Mouse (Mus musculus) MEL (cell line): ENCODE results near the gene Thsd4. TPM values are rescaled to one million over a fixed set of nuclear protein-coding genes. Genes with fewer than 3 reads are reported as not detected.

Source experiments
- DNase-seq: peaks from one replicate; pipeline ENCODE4 v3.0.0; 2011; ENCODE audit warnings: low read depth, low spot score
- H3K27ac ChIP-seq: 2 replicates; pipeline ENCODE4 v1.5.1; 2012; ENCODE audit warnings: low read depth, mild to moderate bottlenecking, control low read depth, low read length, moderate library complexity; ENCODE audit not compliant: control insufficient read depth
- H3K27me3 ChIP-seq, 2 experiments: fragments of 150-350 bp in 1 of 2; sonication (generic) in 1 of 2; 2 replicates each; pipeline ENCODE4 v1.6.1; 2012; ENCODE audit warnings: low read length in 2 of 2, mild to moderate bottlenecking in 2 of 2, improper control_type of control experiment in 1 of 2, moderate library complexity in 1 of 2; ENCODE audit not compliant: insufficient read depth in 2 of 2, control insufficient read depth in 1 of 2
- H3K36me3 ChIP-seq, 2 experiments: 2 replicates each; pipeline ENCODE4 v1.6.1; 2012 to 2014; ENCODE audit warnings: low read length in 2 of 2, improper control_type of control experiment in 1 of 2, inconsistent platforms in 1 of 2, mild to moderate bottlenecking in 1 of 2; ENCODE audit not compliant: insufficient read depth in 2 of 2, control insufficient read depth in 1 of 2
- H3K4me1 ChIP-seq, 2 experiments: fragments of 150-350 bp in 1 of 2; sonication (generic) in 1 of 2; 2 replicates each; pipeline ENCODE4 v1.6.1; 2012; ENCODE audit warnings: low read length in 2 of 2, improper control_type of control experiment in 1 of 2, mild to moderate bottlenecking in 1 of 2; ENCODE audit not compliant: insufficient read depth in 2 of 2, control insufficient read depth in 1 of 2
- H3K4me3 ChIP-seq, 2 experiments: fragments of 150-350 bp in 1 of 2; sonication (generic) in 1 of 2; 2 replicates each; pipeline ENCODE4 v1.5.1; 2012; ENCODE audit warnings: low read depth in 2 of 2, low read length in 2 of 2, mild to moderate bottlenecking in 2 of 2, moderate library complexity in 2 of 2, control low read depth in 1 of 2, improper control_type of control experiment in 1 of 2; ENCODE audit not compliant: control insufficient read depth in 1 of 2, insufficient read depth in 1 of 2
- H3K79me2 ChIP-seq: 2 replicates; pipeline ENCODE4 v1.6.1; 2012; ENCODE audit warnings: mild to moderate bottlenecking, low read length, moderate library complexity; ENCODE audit not compliant: control insufficient read depth, poor library complexity, insufficient read depth
- H3K9ac ChIP-seq: 2 replicates; pipeline ENCODE4 v1.6.1; 2012; ENCODE audit warnings: low read depth, mild to moderate bottlenecking, control low read depth, low read length, moderate library complexity; ENCODE audit not compliant: control insufficient read depth, poor library complexity, severe bottlenecking
- H3K9me3 ChIP-seq: fragments of 150-350 bp; sonication (generic); replicated peaks from 2 replicates; pipeline ENCODE4 v1.6.1; 2012; ENCODE audit warnings: mild to moderate bottlenecking, low read length, improper control_type of control experiment, moderate library complexity; ENCODE audit not compliant: insufficient read depth
- BHLHE40 ChIP-seq: IDR thresholded peaks from 2 replicates; pipeline ENCODE4 v1.6.1; 2012; ENCODE audit warnings: low read depth, mild to moderate bottlenecking, inconsistent platforms, low read length, improper control_type of control experiment, borderline replicate concordance
- CHD1 ChIP-seq: IDR thresholded peaks from 2 replicates; pipeline ENCODE4 v1.6.1; 2012; ENCODE audit warnings: low read depth, mild to moderate bottlenecking, inconsistent platforms, low read length, improper control_type of control experiment
- CHD2 ChIP-seq: IDR thresholded peaks from 2 replicates; pipeline ENCODE4 v1.6.1; 2011; ENCODE audit warnings: low read length, improper control_type of control experiment
- CTCF ChIP-seq, 3 experiments: IDR thresholded peaks in 2 of 3; conservative IDR thresholded peaks in 1 of 3; 2 replicates each; pipeline ENCODE4 v1.5.1; 2011 to 2012; ENCODE audit warnings: low read length in 3 of 3, low read depth in 2 of 3, mild to moderate bottlenecking in 2 of 3, improper control_type of control experiment in 1 of 3, inconsistent platforms in 1 of 3, mixed read lengths in 1 of 3, moderate library complexity in 1 of 3; ENCODE audit not compliant: control insufficient read depth in 1 of 3, insufficient read depth in 1 of 3, poor library complexity in 1 of 3, severe bottlenecking in 1 of 3
- E2F4 ChIP-seq: IDR thresholded peaks from 2 replicates; pipeline ENCODE4 v1.6.1; 2011; ENCODE audit warnings: low read depth, low read length, improper control_type of control experiment, borderline replicate concordance
- ETS1 ChIP-seq: IDR thresholded peaks from 2 replicates; pipeline ENCODE4 v1.6.1; 2012; ENCODE audit warnings: low read depth, mild to moderate bottlenecking, inconsistent platforms, low read length, improper control_type of control experiment, moderate library complexity
- GABPA ChIP-seq: IDR thresholded peaks from 2 replicates; pipeline ENCODE4 v1.6.1; 2012; ENCODE audit warnings: low read depth, mild to moderate bottlenecking, inconsistent platforms, low read length, improper control_type of control experiment, moderate library complexity
- GATA1 ChIP-seq: IDR thresholded peaks from 2 replicates; pipeline ENCODE4 v1.6.1; 2011; ENCODE audit warnings: low read depth, low read length, improper control_type of control experiment
- HCFC1 ChIP-seq: IDR thresholded peaks from 2 replicates; pipeline ENCODE4 v1.6.1; 2012; ENCODE audit warnings: low read depth, mild to moderate bottlenecking, inconsistent platforms, low read length, improper control_type of control experiment, moderate library complexity
- MAFK ChIP-seq: IDR thresholded peaks from 2 replicates; pipeline ENCODE4 v1.6.1; 2011; ENCODE audit warnings: low read depth, mild to moderate bottlenecking, low read length, improper control_type of control experiment, borderline replicate concordance
- MXI1 ChIP-seq: IDR thresholded peaks from 2 replicates; pipeline ENCODE4 v1.6.1; 2011; ENCODE audit warnings: mild to moderate bottlenecking, low read depth, low read length, improper control_type of control experiment
- MYB ChIP-seq: IDR thresholded peaks from 2 replicates; pipeline ENCODE4 v1.6.1; 2011; ENCODE audit warnings: mild to moderate bottlenecking, low read depth, low read length, improper control_type of control experiment
- NELFE ChIP-seq: IDR thresholded peaks from 2 replicates; pipeline ENCODE4 v1.6.1; 2011; ENCODE audit warnings: low read depth, low read length, improper control_type of control experiment
- NRF1 ChIP-seq: IDR thresholded peaks from 2 replicates; pipeline ENCODE4 v1.6.1; 2014; ENCODE audit warnings: low read depth, mild to moderate bottlenecking, inconsistent platforms, low read length, improper control_type of control experiment, moderate library complexity; ENCODE audit not compliant: poor library complexity, insufficient read depth, severe bottlenecking
- POLR2A ChIP-seq, 2 experiments: IDR thresholded peaks; 2 replicates each; pipeline ENCODE4 v1.6.1; 2011 to 2012; ENCODE audit warnings: low read length in 2 of 2, mild to moderate bottlenecking in 2 of 2, control low read depth in 1 of 2, improper control_type of control experiment in 1 of 2, low read depth in 1 of 2, moderate library complexity in 1 of 2; ENCODE audit not compliant: control insufficient read depth in 1 of 2, insufficient read depth in 1 of 2, poor library complexity in 1 of 2
- POLR2AphosphoS2 ChIP-seq: IDR thresholded peaks from 2 replicates; pipeline ENCODE4 v1.6.1; 2011; ENCODE audit warnings: low read length, improper control_type of control experiment
- POLR2AphosphoS5 ChIP-seq: IDR thresholded peaks from 2 replicates; pipeline ENCODE4 v1.6.1; 2012; ENCODE audit warnings: low read depth, borderline replicate concordance, mild to moderate bottlenecking, inconsistent platforms, low read length, moderate library complexity, mixed read lengths
- RAD21 ChIP-seq: IDR thresholded peaks from 2 replicates; pipeline ENCODE4 v1.6.1; 2011; ENCODE audit warnings: mild to moderate bottlenecking, low read depth, low read length, improper control_type of control experiment
- SIN3A ChIP-seq: IDR thresholded peaks from 2 replicates; pipeline ENCODE4 v1.6.1; 2012; ENCODE audit warnings: low read length, improper control_type of control experiment, inconsistent platforms
- SMC3 ChIP-seq: IDR thresholded peaks from 2 replicates; pipeline ENCODE4 v1.6.1; 2011; ENCODE audit warnings: low read depth, low read length, improper control_type of control experiment
- TAL1 ChIP-seq: IDR thresholded peaks from 2 replicates; pipeline ENCODE4 v1.6.1; 2012; ENCODE audit warnings: mild to moderate bottlenecking, inconsistent platforms, low read length, moderate library complexity, mixed read lengths
- TCF12 ChIP-seq: IDR thresholded peaks from 2 replicates; pipeline ENCODE4 v1.6.1; 2014; ENCODE audit warnings: low read depth, mild to moderate bottlenecking, inconsistent platforms, low read length, improper control_type of control experiment, moderate library complexity
- USF1 ChIP-seq: IDR thresholded peaks from 2 replicates; pipeline ENCODE4 v1.6.1; 2014; ENCODE audit warnings: low read depth, mild to moderate bottlenecking, inconsistent platforms, low read length, improper control_type of control experiment, moderate library complexity
- ZC3H11A ChIP-seq: IDR thresholded peaks from 2 replicates; pipeline ENCODE4 v1.6.1; 2012; ENCODE audit warnings: low read depth, mild to moderate bottlenecking, inconsistent platforms, low read length, improper control_type of control experiment
- ZNF384 ChIP-seq: IDR thresholded peaks from 2 replicates; pipeline ENCODE4 v1.6.1; 2012; ENCODE audit warnings: low read depth, mild to moderate bottlenecking, inconsistent platforms, low read length, improper control_type of control experiment
- polyA plus RNA-seq, 2 experiments: library from polyadenylated mRNA; stranded (reverse) in 1 of 2; unstranded in 1 of 2; fragments of >175 nt in 1 of 2; fragments of >200 nt in 1 of 2; gene quantifications; 2 replicates each; pipeline versions ENCODE4 v1.2.1 to v1.2.4; 2012; ENCODE audit warnings: low replicate concordance in 2 of 2, low read depth in 1 of 2; ENCODE audit not compliant: insufficient read length in 2 of 2, insufficient read depth in 1 of 2, missing spikeins in 1 of 2
- total RNA-seq: library from RNA; depleted of rRNA; stranded (reverse); fragments of 300-350 nt; gene quantifications from 2 replicates; pipeline ENCODE4 v1.2.3, GENCODE M21; 2012

The Thsd4 gene
- total and polyA plus RNA-seq, 3 experiments, result 0.08 TPM; not detected in 1

DNA sequence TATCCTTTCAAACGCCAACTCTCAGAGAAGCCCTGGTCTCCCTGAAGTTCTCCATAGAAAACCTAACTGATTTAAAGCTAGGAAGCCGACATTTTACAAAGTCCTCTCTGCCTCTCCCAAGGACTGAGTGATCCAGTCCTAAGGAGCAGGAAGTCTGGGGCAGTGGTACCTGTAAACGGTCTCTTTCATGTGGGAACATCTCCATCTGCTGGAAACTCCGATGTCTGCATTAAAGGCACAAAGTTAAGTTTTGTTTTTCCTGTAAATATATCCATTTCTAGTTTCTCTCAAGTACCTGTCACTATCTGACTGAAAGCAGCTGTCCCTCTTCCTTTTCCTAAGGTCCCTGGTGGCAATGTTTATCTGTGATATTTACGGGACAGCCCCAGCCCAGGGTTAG, 245.5 kb downstream of the Thsd4 start:
- TF ChIP-seq POLR2AphosphoS5, result no peak
- Histone ChIP-seq H3K4me1 (no peaks in the 10 kb centered on the region), H3K4me3 (no peak overlapping the region), H3K9ac (no peak overlapping the region), H3K27ac (no peak overlapping the region), H3K36me3 (no peaks in the 10 kb centered on the region), H3K27me3 (no peaks in the 10 kb centered on the region), H3K79me2 (no peaks in the 10 kb centered on the region), H3K9me3 (no peaks in the 10 kb centered on the region)
- no peak for DNase-seq

DNA sequence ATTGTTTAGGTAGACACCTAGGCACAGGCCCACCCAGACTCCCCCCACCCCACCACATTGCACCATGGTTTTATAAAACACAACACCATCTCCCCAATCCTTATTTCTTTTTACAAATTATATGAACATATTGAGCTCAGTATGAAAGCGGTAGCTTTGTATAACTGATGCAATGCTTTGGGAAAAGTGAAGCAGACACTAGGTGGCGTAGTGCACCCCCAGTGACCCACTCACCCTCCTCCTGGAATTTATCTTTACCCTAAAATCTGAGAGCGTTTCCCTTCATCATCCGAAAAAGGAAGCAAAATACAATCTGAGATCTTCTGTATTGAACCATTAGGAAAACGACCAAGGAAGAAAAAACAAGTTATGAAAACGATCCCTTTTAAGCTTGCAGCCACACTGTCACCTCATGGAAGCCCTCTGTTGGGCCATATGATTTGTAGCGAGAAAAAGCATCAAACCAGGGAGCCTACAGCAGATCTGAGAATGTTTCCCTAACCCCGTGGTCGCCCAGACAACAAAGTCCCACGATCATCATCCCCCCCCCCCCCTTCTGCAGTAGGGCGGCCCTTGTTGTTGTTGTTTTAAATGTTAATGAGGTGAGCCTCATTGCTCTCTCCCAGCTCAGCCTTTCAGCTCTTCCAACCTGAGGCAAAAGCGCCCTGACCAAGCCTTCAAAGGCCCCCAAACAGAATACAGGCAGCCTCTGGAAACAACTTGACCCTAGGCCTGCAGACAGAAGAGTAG, 246.3 kb downstream of the Thsd4 start:
- Histone ChIP-seq H3K36me3 (no peaks in the 10 kb centered on the region), H3K27ac (no peak overlapping the region), H3K9me3 (no peaks in the 10 kb centered on the region), H3K9ac (no peak overlapping the region), H3K4me1 (no peaks in the 10 kb centered on the region), H3K27me3 (no peaks in the 10 kb centered on the region), H3K4me3 (no peak overlapping the region), H3K79me2 (no peaks in the 10 kb centered on the region)
- TF ChIP-seq ZC3H11A (0 out of 2 replicates have a peak, but pooled peaks have one; percentile 16), SMC3 (peak; percentile 58), ETS1 (no peak), CHD1 (no peak), RAD21 (peak; percentile 31), NELFE (no peak), GABPA (no peak), E2F4 (no peak), CTCF (IDR thresholded peaks at IDR 0.05 in 2 of 3, conservative IDR thresholded peaks at IDR 0.05 in 1 of 3; ENCODE audit: control insufficient read depth in 1 of 3, insufficient read depth in 1 of 3, low read depth in 2 of 3, low read length in 3 of 3, poor library complexity in 1 of 3, severe bottlenecking in 1 of 3) (peak; percentile 51 to 71 (median 57)), NRF1 (no peak), ZNF384 (no peak), POLR2A (IDR thresholded peaks at IDR 0.05; ENCODE audit: control insufficient read depth in 1 of 2, insufficient read depth in 1 of 2, low read depth in 1 of 2, low read length in 2 of 2, poor library complexity in 1 of 2) (no peak)
- DNase-seq, result peak; percentile 14

DNA sequence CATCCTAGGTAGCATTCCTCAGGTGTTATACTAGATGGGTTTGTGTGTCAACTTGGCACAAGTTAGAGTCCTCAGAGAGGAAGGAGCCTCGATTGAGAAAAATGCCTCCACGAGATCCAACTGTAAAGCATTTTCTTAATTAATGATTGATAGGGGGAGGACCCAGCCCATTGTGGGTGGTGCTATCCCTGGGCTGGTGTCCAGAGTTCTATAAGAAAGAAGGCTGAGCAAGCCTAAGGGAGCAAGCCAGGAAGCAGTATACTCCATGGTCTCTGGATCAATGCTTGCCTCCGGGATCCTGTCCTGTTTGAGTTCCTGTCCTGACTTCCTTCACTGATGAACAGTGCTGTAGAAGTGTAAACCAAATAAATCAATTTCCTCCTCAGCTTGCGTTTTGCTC, 247.3 kb downstream of the Thsd4 start:
- no peaks in the 10 kb centered on the region for H3K4me1 ChIP-seq
- H3K36me3 ChIP-seq, result no peaks in the 10 kb centered on the region
- H3K9ac ChIP-seq, result no peak overlapping the region
- H3K4me3 ChIP-seq, result no peak overlapping the region
- H3K27me3 ChIP-seq, result no peaks in the 10 kb centered on the region
- no peaks in the 10 kb centered on the region for H3K9me3 ChIP-seq
- H3K79me2 ChIP-seq, result no peaks in the 10 kb centered on the region
- no peak for DNase-seq
- no peak overlapping the region for H3K27ac ChIP-seq
- TF ChIP-seq E2F4 (no peak), MXI1 (no peak), SIN3A (no peak), USF1 (no peak), POLR2A (IDR thresholded peaks at IDR 0.05; ENCODE audit: control insufficient read depth in 1 of 2, insufficient read depth in 1 of 2, low read depth in 1 of 2, low read length in 2 of 2, poor library complexity in 1 of 2) (no peak), HCFC1 (no peak), POLR2AphosphoS5 (no peak), CHD2 (no peak), BHLHE40 (no peak), TAL1 (no peak), MYB (no peak), MAFK (no peak), GATA1 (no peak), ETS1 (no peak), NRF1 (no peak), CTCF (IDR thresholded peaks at IDR 0.05 in 2 of 3, conservative IDR thresholded peaks at IDR 0.05 in 1 of 3; ENCODE audit: control insufficient read depth in 1 of 3, insufficient read depth in 1 of 3, low read depth in 2 of 3, low read length in 3 of 3, poor library complexity in 1 of 3, severe bottlenecking in 1 of 3) (no peak), POLR2AphosphoS2 (no peak), TCF12 (no peak)
